Mouse (Mus musculus) heart, embryonic 10.5 days (tissue): Measurements from ENCODE around the gene Ak6. TPM values are rescaled to one million over a fixed set of nuclear protein-coding genes. Genes with fewer than 3 reads are reported as not detected.

Experiments
- DNase-seq: peaks from one replicate; pipeline ENCODE4 v3.0.0-alpha.2; 2017; ENCODE audit warnings: low spot score
- H3K27ac ChIP-seq: fragments of 300-500 bp; sonication (generic); 2 replicates; pipeline ENCODE4 v1.5.1; 2016; ENCODE audit warnings: mild to moderate bottlenecking
- H3K27me3 ChIP-seq: fragments of 300-500 bp; sonication (generic); 2 replicates; pipeline ENCODE4 v1.6.1; 2016; ENCODE audit warnings: mild to moderate bottlenecking; ENCODE audit not compliant: poor library complexity, insufficient read depth, severe bottlenecking
- H3K36me3 ChIP-seq: fragments of 300-500 bp; sonication (generic); 2 replicates; pipeline ENCODE4 v1.6.1; 2016; ENCODE audit warnings: mild to moderate bottlenecking, moderate library complexity
- H3K4me1 ChIP-seq: fragments of 300-500 bp; sonication (generic); 2 replicates; pipeline ENCODE4 v1.6.1; 2016; ENCODE audit warnings: mild to moderate bottlenecking
- H3K4me3 ChIP-seq: fragments of 300-500 bp; sonication (generic); 2 replicates; pipeline ENCODE4 v1.5.1; 2016; ENCODE audit warnings: mild to moderate bottlenecking, moderate library complexity
- H3K9me3 ChIP-seq: fragments of 300-500 bp; sonication (generic); 2 replicates; pipeline ENCODE4 v1.6.1; 2016; ENCODE audit warnings: mild to moderate bottlenecking, moderate library complexity
- WGBS: fragments of 180-500 bp; shearing (Covaris S2); methylation state at CpG from one replicate; pipeline ENCODE4 v1.1.7; 2016; 5-methylcytosine and 5-hydroxymethylcytosine counted together
- polyA plus RNA-seq: library from polyadenylated mRNA; unstranded; fragments of >200 nt; fragmentation: Nextera tagmentation; extraction: Ambion mirVana; gene quantifications from 2 replicates; pipeline ENCODE4 v1.2.1, GENCODE M21; 2016

Gene Ak6
- polyA plus RNA-seq, 1 experiment from 2014 or later, result 304 TPM

GRCm38 (mm10) chr13:100617583-100617982 is 33.2 kb upstream of the Ak6 start:
- H3K36me3 ChIP-seq, result peaks cover 44% of the 10 kb centered on the region
- 81% methylated on average over 13 of the region's 13 CpGs for WGBS

GRCm38 (mm10) chr13:100622241-100622640 is 28.5 kb upstream of the Ak6 start:
- no peak overlapping the region for H3K27ac ChIP-seq
- H3K4me1 ChIP-seq, result no peaks in the 10 kb centered on the region
- no peak for DNase-seq
- H3K9me3 ChIP-seq, result no peaks in the 10 kb centered on the region
- no peak overlapping the region for H3K4me3 ChIP-seq
- H3K36me3 ChIP-seq, result peaks cover 80% of the 10 kb centered on the region
- WGBS, result 90% methylated on average over 4 of the region's 4 CpGs
- H3K27me3 ChIP-seq, result peaks cover 7% of the 10 kb centered on the region

More at GRCm38 (mm10) chr13:100617583-100617982, 33.2 kb upstream of the Ak6 start:
- peak; percentile 72 for DNase-seq
- Histone ChIP-seq H3K9me3 (no peaks in the 10 kb centered on the region), H3K27me3 (peaks cover 18% of the 10 kb centered on the region), H3K27ac (no peak overlapping the region), H3K4me1 (peaks cover 5% of the 10 kb centered on the region; the same call in 1 of the 2 replicates), H3K4me3 (no peak overlapping the region)

- Histone ChIP-seq H3K4me3 (no peak overlapping the region), H3K27me3 (no peaks in the 10 kb centered on the region), H3K36me3 (peaks cover 72% of the 10 kb centered on the region), H3K27ac (no peak overlapping the region), H3K9me3 (no peaks in the 10 kb centered on the region), H3K4me1 (no peaks in the 10 kb centered on the region)
- DNase-seq, result no peak
- WGBS, result 79% methylated on average over 3 of the region's 3 CpGs
These were observed 16.6 kb upstream of the Ak6 start for GRCm38 (mm10) chr13:100634106-100634691.

- Histone ChIP-seq H3K36me3 (peaks cover 77% of the 10 kb centered on the region), H3K9me3 (no peaks in the 10 kb centered on the region), H3K4me1 (no peaks in the 10 kb centered on the region), H3K27ac (no peak overlapping the region), H3K4me3 (no peak overlapping the region), H3K27me3 (no peaks in the 10 kb centered on the region)
- WGBS, result 92% methylated on average over 4 of the region's 4 CpGs
- DNase-seq, result no peak
These were observed 8.1 kb upstream of the Ak6 start for GRCm38 (mm10) chr13:100642471-100643209.

GRCm38 (mm10) chr13:100648223-100648622 is 2.6 kb upstream of the Ak6 start:
- Histone ChIP-seq H3K27ac (no peak overlapping the region), H3K36me3 (peaks cover 34% of the 10 kb centered on the region), H3K27me3 (no peaks in the 10 kb centered on the region), H3K4me3 (no peak overlapping the region), H3K9me3 (no peaks in the 10 kb centered on the region), H3K4me1 (peaks cover 7% of the 10 kb centered on the region)
- DNase-seq, result no peak
- WGBS, result 92% methylated on average over 8 of the region's 8 CpGs

- under 1% methylated on average over 58 of the region's 63 CpGs for WGBS
- Histone ChIP-seq H3K9me3 (no peaks in the 10 kb centered on the region), H3K27me3 (no peaks in the 10 kb centered on the region), H3K36me3 (peaks cover 20% of the 10 kb centered on the region; the same call in 1 of the 2 replicates), H3K4me1 (peaks cover 7% of the 10 kb centered on the region), H3K27ac (peak within 1 kb of the TSS; percentile 99), H3K4me3 (peak within 1 kb of the TSS; percentile 86)
- no peak for DNase-seq
These were observed 834 bp downstream of the Ak6 start, which contains the start of gene Taf9 for GRCm38 (mm10) chr13:100651439-100652186. Taf9 (plus strand) TSS chr13:100651579.

- Histone ChIP-seq H3K27me3 (no peaks in the 10 kb centered on the region), H3K9me3 (no peaks in the 10 kb centered on the region), H3K4me3 (no peak overlapping the region), H3K36me3 (peaks cover 31% of the 10 kb centered on the region; the same call in 1 of the 2 replicates), H3K27ac (no peak overlapping the region), H3K4me1 (no peaks in the 10 kb centered on the region)
- no peak for DNase-seq
- 94% methylated on average over 5 of the region's 5 CpGs for WGBS
These were observed 7.3 kb downstream of the Ak6 start for GRCm38 (mm10) chr13:100658091-100658490.

- Histone ChIP-seq H3K27ac (no peak overlapping the region), H3K9me3 (no peaks in the 10 kb centered on the region), H3K36me3 (peaks cover 33% of the 10 kb centered on the region; the same call in 1 of the 2 replicates), H3K27me3 (no peaks in the 10 kb centered on the region), H3K4me3 (no peak overlapping the region), H3K4me1 (no peaks in the 10 kb centered on the region)
- DNase-seq, result no peak
- 43% methylated on average over 4 of the region's 4 CpGs for WGBS
These were observed 9.2 kb downstream of the Ak6 start for GRCm38 (mm10) chr13:100659864-100660456.

- H3K27me3 ChIP-seq, result no peaks in the 10 kb centered on the region
- peak within 1 kb of the TSS; percentile 91 for H3K27ac ChIP-seq
- WGBS, result under 1% methylated on average over 44 of the region's 44 CpGs
These were observed 18.7 kb downstream of the Ak6 start, which contains the start of gene Ccdc125 for GRCm38 (mm10) chr13:100669291-100670022. Ccdc125 (plus strand) TSS chr13:100669717.

GRCm38 (mm10) chr13:100670181-100670741 is 19.5 kb downstream of the Ak6 start:
- peak overlapping the region; percentile 67 for H3K4me3 ChIP-seq
- DNase-seq, result no peak
- H3K36me3 ChIP-seq, result peaks cover 15% of the 10 kb centered on the region
- H3K27me3 ChIP-seq, result no peaks in the 10 kb centered on the region
- H3K4me1 ChIP-seq, result no peaks in the 10 kb centered on the region
- H3K9me3 ChIP-seq, result no peaks in the 10 kb centered on the region
- WGBS, result 53% methylated on average over 9 of the region's 9 CpGs
- peak overlapping the region; percentile 91 for H3K27ac ChIP-seq

More at GRCm38 (mm10) chr13:100669291-100670022, 18.7 kb downstream of the Ak6 start, which contains the start of gene Ccdc125:
- DNase-seq, result peak; percentile 85
- H3K4me1 ChIP-seq, result no peaks in the 10 kb centered on the region
- peaks cover 15% of the 10 kb centered on the region for H3K36me3 ChIP-seq
- no peaks in the 10 kb centered on the region for H3K9me3 ChIP-seq
- peak within 1 kb of the TSS; percentile 67 for H3K4me3 ChIP-seq

- no peaks in the 10 kb centered on the region for H3K36me3 ChIP-seq
- 82% methylated on average over 15 of the region's 15 CpGs for WGBS
- no peaks in the 10 kb centered on the region for H3K9me3 ChIP-seq
- H3K27ac ChIP-seq, result no peak overlapping the region
- no peak for DNase-seq
- no peaks in the 10 kb centered on the region for H3K27me3 ChIP-seq
- H3K4me1 ChIP-seq, result no peaks in the 10 kb centered on the region
- H3K4me3 ChIP-seq, result no peak overlapping the region
These were observed 25.3 kb downstream of the Ak6 start for GRCm38 (mm10) chr13:100675936-100676635.
